Mouse (Mus musculus): ENCODE measurements around the gene Lrr1. TPM values are rescaled to one million over a fixed set of nuclear protein-coding genes. Genes with fewer than 3 reads are reported as not detected.

Gene Lrr1
- total and polyA plus RNA-seq, 3 experiments: 14.1 to 23.1 TPM; not detected in 1

GRCm38 (mm10) chr12:69190522-69190921 is 21.9 kb downstream of the Lrr1 start:
- no peak overlapping the region for H3K27ac ChIP-seq (ENCODE audit: control insufficient read depth, low read depth, low read length)
- no peak overlapping the region for H3K4me3 ChIP-seq (ENCODE audit: control insufficient read depth in 1 of 2, insufficient read depth in 1 of 2, low read depth in 2 of 2, low read length in 2 of 2)
- peaks cover 6 to 22% of the 10 kb centered on the region in 2 experiments for H3K36me3 ChIP-seq (ENCODE audit: control insufficient read depth in 1 of 2, insufficient read depth in 2 of 2, low read length in 2 of 2)
- H3K9me3 ChIP-seq (replicated peaks; ENCODE audit: insufficient read depth, low read length): no peaks in the 10 kb centered on the region
- H3K4me1 ChIP-seq (ENCODE audit: control insufficient read depth in 1 of 2, insufficient read depth in 2 of 2, low read length in 2 of 2): peaks cover 6 to 12% of the 10 kb centered on the region in 2 experiments
- no peaks in the 10 kb centered on the region for H3K27me3 ChIP-seq (ENCODE audit: control insufficient read depth in 1 of 2, insufficient read depth in 2 of 2, low read length in 2 of 2)
- peaks cover 30% of the 10 kb centered on the region for H3K79me2 ChIP-seq (ENCODE audit: control insufficient read depth, insufficient read depth, low read length, poor library complexity)
- no peak overlapping the region for H3K9ac ChIP-seq (ENCODE audit: control insufficient read depth, low read depth, low read length, poor library complexity, severe bottlenecking)
- DNase-seq (ENCODE audit: low read depth, low spot score): peak; percentile 41
- TF ChIP-seq ZC3H11A (IDR thresholded peaks at IDR 0.05; ENCODE audit: low read depth, low read length) (0 out of 2 replicates have a peak, but pooled peaks have one; percentile 19), CHD1 (IDR thresholded peaks at IDR 0.05; ENCODE audit: low read depth, low read length) (no peak), MXI1 (IDR thresholded peaks at IDR 0.05; ENCODE audit: low read depth, low read length) (no peak), BHLHE40 (IDR thresholded peaks at IDR 0.05; ENCODE audit: borderline replicate concordance, low read depth, low read length) (no peak), EP300 (IDR thresholded peaks at IDR 0.05; ENCODE audit: low read depth in 1 of 2, low read length in 2 of 2) (no peak), MYB (IDR thresholded peaks at IDR 0.05; ENCODE audit: low read depth, low read length) (no peak), ZKSCAN1 (IDR thresholded peaks at IDR 0.05; ENCODE audit: low read depth, low read length) (no peak), ZNF384 (IDR thresholded peaks at IDR 0.05; ENCODE audit: low read depth, low read length) (peak; percentile 80), E2F4 (IDR thresholded peaks at IDR 0.05; ENCODE audit: borderline replicate concordance, low read depth, low read length) (no peak), NELFE (IDR thresholded peaks at IDR 0.05; ENCODE audit: low read depth, low read length) (no peak), USF2 (IDR thresholded peaks at IDR 0.05; ENCODE audit: borderline replicate concordance in 1 of 2, insufficient read depth in 1 of 2, low read depth in 1 of 2, low read length in 2 of 2) (no peak), MAZ (IDR thresholded peaks at IDR 0.05; ENCODE audit: low read depth, low read length) (no peak), CHD2 (IDR thresholded peaks at IDR 0.05; ENCODE audit: low read length) (no peak), ZMIZ1 (IDR thresholded peaks at IDR 0.05; ENCODE audit: low read depth, low read length) (no peak), TAL1 (IDR thresholded peaks at IDR 0.05; ENCODE audit: low read length) (no peak), POLR2AphosphoS2 (IDR thresholded peaks at IDR 0.05; ENCODE audit: low read length) (no peak), SMC3 (IDR thresholded peaks at IDR 0.05; ENCODE audit: low read depth, low read length) (peak; percentile 22; the same call in 1 of the 2 replicates), MAX (IDR thresholded peaks at IDR 0.05; ENCODE audit: low read length) (no peak), RCOR1 (IDR thresholded peaks at IDR 0.05; ENCODE audit: low read depth, low read length) (no peak), MYC (IDR thresholded peaks at IDR 0.05; ENCODE audit: low read depth, low read length) (no peak), POLR2A (IDR thresholded peaks at IDR 0.05; ENCODE audit: control insufficient read depth in 1 of 2, insufficient read depth in 1 of 2, low read depth in 1 of 2, low read length in 2 of 2, poor library complexity in 1 of 2) (no peak), GATA1 (IDR thresholded peaks at IDR 0.05; ENCODE audit: low read depth, low read length) (no peak), JUND (IDR thresholded peaks at IDR 0.05; ENCODE audit: low read depth, low read length) (no peak), HCFC1 (IDR thresholded peaks at IDR 0.05; ENCODE audit: low read depth, low read length) (0 out of 2 replicates have a peak, but pooled peaks have one; percentile 28), NRF1 (IDR thresholded peaks at IDR 0.05; ENCODE audit: insufficient read depth, low read depth, low read length, poor library complexity, severe bottlenecking) (no peak), ETS1 (IDR thresholded peaks at IDR 0.05; ENCODE audit: low read depth, low read length) (no peak), MAFK (IDR thresholded peaks at IDR 0.05; ENCODE audit: borderline replicate concordance, low read depth, low read length) (no peak), RAD21 (IDR thresholded peaks at IDR 0.05; ENCODE audit: low read depth, low read length) (peak; percentile 29), UBTF (IDR thresholded peaks at IDR 0.05; ENCODE audit: borderline replicate concordance, insufficient read depth, low read depth, low read length) (no peak), TBP (IDR thresholded peaks at IDR 0.05; ENCODE audit: low read depth, low read length) (no peak), CTCF (IDR thresholded peaks at IDR 0.05 in 2 of 3, conservative IDR thresholded peaks at IDR 0.05 in 1 of 3; ENCODE audit: control insufficient read depth in 1 of 3, insufficient read depth in 1 of 3, low read depth in 2 of 3, low read length in 3 of 3, poor library complexity in 1 of 3, severe bottlenecking in 1 of 3) (peak in 2 of 3 experiments; percentile 21 to 51; a peak in 3 of 6 replicates), SIN3A (IDR thresholded peaks at IDR 0.05; ENCODE audit: low read length) (peak; percentile 44; the same call in 1 of the 2 replicates), GABPA (IDR thresholded peaks at IDR 0.05; ENCODE audit: low read depth, low read length) (no peak), ELF1 (IDR thresholded peaks at IDR 0.05; ENCODE audit: low read depth, low read length) (no peak), POLR2AphosphoS5 (IDR thresholded peaks at IDR 0.05; ENCODE audit: borderline replicate concordance, low read depth, low read length) (no peak), TCF12 (IDR thresholded peaks at IDR 0.05; ENCODE audit: low read depth, low read length) (no peak), MEF2A (IDR thresholded peaks at IDR 0.05; ENCODE audit: extremely low read depth, insufficient replicate concordance, low read depth, low read length, poor library complexity, severe bottlenecking) (no peak), KAT2A (conservative IDR thresholded peaks at IDR 0.05; ENCODE audit: low read depth, low read length) (no peak)
